Mouse (Mus musculus) kidney, adult 2 months (tissue): ENCODE measurements around the gene Nbeal2. TPM values are rescaled to one million over a fixed set of nuclear protein-coding genes. Genes with fewer than 3 reads are reported as not detected.

Experiments
- DNase-seq: peaks from one replicate; pipeline ENCODE4 v3.0.0; 2021
- H3K27ac ChIP-seq: fragments of 200-500 bp; 2 replicates; pipeline ENCODE4 v1.5.1; 2012; ENCODE audit warnings: low read depth, low read length, control low read depth, inconsistent platforms; ENCODE audit not compliant: insufficient read depth
- H3K27me3 ChIP-seq: fragments of 200-500 bp; replicated peaks from 2 replicates; pipeline ENCODE4 v1.6.1; 2012; ENCODE audit warnings: mild to moderate bottlenecking, moderate library complexity, low read length, inconsistent platforms; ENCODE audit not compliant: control insufficient read depth, insufficient read depth
- H3K36me3 ChIP-seq: fragments of 200-500 bp; 2 replicates; pipeline ENCODE4 v1.6.1; 2012; ENCODE audit warnings: mild to moderate bottlenecking, moderate library complexity, low read length, inconsistent platforms; ENCODE audit not compliant: control insufficient read depth, insufficient read depth
- H3K4me1 ChIP-seq: fragments of 200-500 bp; 2 replicates; pipeline ENCODE4 v1.6.1; 2011; ENCODE audit warnings: low read length; ENCODE audit not compliant: control insufficient read depth, insufficient read depth
- H3K4me3 ChIP-seq: fragments of 200-500 bp; 2 replicates; pipeline ENCODE4 v1.5.1; 2011; ENCODE audit warnings: mild to moderate bottlenecking, low read depth, low read length, control low read depth; ENCODE audit not compliant: insufficient read depth
- CTCF ChIP-seq: fragments of 200-500 bp; conservative IDR thresholded peaks from 2 replicates; pipeline ENCODE4 v1.5.1; 2011; ENCODE audit warnings: low read depth, mild to moderate bottlenecking, control low read depth, low read length, moderate library complexity, mixed read lengths; ENCODE audit not compliant: insufficient read depth, insufficient read length
- POLR2A ChIP-seq: fragments of 200-500 bp; IDR thresholded peaks from one replicate; pipeline ENCODE4 v1.6.1; 2011; ENCODE audit warnings: low read depth, low read length, control low read depth
- WGBS: fragments of 180-500 bp; shearing (Covaris S2); methylation state at CpG from one replicate; pipeline ENCODE4 v1.1.7; 2018; 5-methylcytosine and 5-hydroxymethylcytosine counted together
- polyA plus RNA-seq: library from polyadenylated mRNA; depleted of rRNA; stranded (reverse); fragments of >200 nt; gene quantifications from 2 replicates; pipeline ENCODE4 v1.2.3, GENCODE M21; 2012; rRNA removed

The Nbeal2 gene
- 41.6 and 49.2 TPM in 2 replicates for polyA plus RNA-seq

DNA sequence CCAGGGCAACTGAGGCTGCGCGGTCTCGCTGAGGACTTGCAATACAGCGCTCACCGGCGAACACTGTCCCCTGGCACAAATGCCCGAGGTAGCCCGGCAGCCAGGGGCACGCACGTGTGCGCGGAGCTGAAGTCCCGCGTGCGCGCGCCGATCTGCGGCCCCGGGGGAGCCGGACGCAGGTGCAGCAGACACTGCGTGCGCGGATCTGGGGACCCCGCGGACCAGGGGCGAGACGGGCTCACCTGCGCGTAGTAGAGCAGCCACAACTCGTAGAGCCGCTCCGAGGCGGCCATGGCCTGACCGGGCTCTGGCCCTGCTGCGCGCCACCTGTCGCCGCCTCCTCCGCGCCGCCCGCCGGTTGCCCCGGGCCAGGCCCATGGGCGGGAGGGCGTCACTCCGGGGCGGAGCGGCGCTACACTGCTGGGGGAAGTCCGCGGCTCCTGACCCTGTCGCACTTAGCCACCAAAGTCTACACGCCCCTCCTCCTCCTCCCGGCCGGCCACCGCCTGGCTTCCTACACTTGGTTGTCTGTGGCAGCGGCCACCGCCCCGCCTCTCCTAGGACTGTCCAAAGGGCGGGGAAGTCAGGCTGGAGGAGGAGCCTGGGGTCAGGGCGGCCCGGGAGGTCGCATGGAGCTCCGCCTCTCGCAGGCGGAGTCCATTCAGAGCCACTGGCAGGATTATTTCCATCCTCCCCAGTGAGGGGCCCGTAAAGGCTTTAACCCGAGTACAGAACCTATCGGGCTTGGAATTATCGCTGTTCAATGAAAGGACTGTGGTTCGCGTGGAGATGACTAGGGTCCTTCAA lies at the start of gene Nbeal2:
TSS of gene Nbeal2 (minus strand) at position 507 of the 807 bp plus-strand sequence.
- Histone ChIP-seq H3K27me3 (no peaks in the 10 kb centered on the region), H3K36me3 (no peaks in the 10 kb centered on the region), H3K4me1 (peaks cover 37% of the 10 kb centered on the region), H3K4me3 (peak within 1 kb of the TSS; percentile 72), H3K27ac (peak within 1 kb of the TSS; percentile 86)
- peak; percentile 99 for DNase-seq
- WGBS: under 1% methylated on average over 75 of the region's 75 CpGs
- peak; percentile 35 for TF ChIP-seq POLR2A
- 0 out of 2 replicates have a peak, but pooled peaks have one; percentile 10 for TF ChIP-seq CTCF

DNA sequence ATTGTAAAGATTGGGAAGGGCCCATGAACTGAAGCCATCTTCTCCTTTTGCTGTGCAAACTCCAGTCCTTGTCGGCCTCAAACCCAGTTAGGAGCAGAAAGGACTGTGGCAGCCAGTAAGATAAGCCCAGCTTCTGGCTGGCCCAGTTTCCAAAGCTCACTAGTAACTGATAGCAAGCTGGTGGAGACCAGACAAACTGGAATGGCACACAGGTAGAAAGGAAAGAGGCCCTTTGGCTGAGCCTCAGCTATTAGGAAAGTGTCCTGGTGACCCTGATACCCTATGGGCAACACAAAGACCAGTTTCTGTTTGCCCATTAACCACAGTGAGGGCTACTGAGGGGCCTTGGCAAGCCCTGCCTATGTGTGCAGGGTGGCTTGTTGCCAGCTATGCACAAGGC lies 48.9 kb upstream of the Nbeal2 start:
- WGBS: 79% methylated on average over 1 of the region's 1 CpGs
- no peak overlapping the region for H3K27ac ChIP-seq
- DNase-seq: no peak
- H3K36me3 ChIP-seq: no peaks in the 10 kb centered on the region
- H3K27me3 ChIP-seq: no peaks in the 10 kb centered on the region
- no peak for TF ChIP-seq POLR2A
- TF ChIP-seq CTCF: no peak
- no peak overlapping the region for H3K4me3 ChIP-seq
- H3K4me1 ChIP-seq: no peaks in the 10 kb centered on the region; the same call in 1 of the 2 replicates

DNA sequence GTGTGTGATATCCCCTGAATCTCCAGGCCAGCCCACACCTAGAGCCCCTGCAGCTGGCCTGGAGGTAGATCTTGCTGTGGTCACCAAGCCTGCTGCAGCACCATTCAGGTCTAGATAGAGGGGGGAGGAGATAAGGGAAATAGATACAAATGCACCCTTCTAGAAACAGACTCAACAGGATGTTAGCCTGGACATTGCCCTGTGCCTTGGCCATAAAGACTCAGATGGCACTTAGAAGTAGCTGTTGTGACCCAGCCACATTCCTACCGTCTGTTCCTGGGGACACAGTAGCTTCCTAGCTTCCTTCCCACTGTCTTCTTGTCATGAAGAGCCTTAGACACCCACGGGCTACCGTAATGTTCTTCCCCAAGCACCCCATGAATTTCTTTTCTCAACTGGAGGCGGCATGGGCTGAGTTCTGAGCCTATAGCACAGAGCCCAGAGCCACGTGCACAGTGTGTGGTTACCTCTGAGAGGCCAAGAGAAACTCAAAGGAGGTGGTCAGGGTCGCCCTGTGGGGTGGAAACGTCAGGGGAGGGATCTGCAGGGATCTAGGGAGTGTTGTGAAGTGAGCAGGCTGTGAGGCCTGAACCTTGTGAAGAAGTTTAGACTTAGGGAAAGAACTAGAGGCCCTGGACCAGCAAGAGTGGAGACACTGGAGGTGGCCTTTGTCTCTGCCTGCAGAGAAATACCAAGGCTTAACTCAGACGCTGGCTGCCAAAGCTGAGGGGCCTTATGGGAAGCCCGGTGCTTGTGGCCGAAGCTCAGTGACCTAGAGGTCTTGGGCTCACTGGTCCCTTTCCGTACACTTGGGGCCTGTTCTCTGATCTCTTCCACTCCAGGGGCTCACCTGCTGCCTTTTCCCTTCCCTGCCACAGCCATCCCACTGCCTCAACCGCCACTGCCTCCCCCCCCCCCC lies 47.4 kb upstream of the Nbeal2 start:
- Histone ChIP-seq H3K4me1 (no peaks in the 10 kb centered on the region; the same call in 1 of the 2 replicates), H3K27ac (no peak overlapping the region), H3K27me3 (no peaks in the 10 kb centered on the region), H3K4me3 (no peak overlapping the region), H3K36me3 (no peaks in the 10 kb centered on the region)
- DNase-seq: peak; percentile 68
- 69% methylated on average over 12 of the region's 12 CpGs for WGBS
- TF ChIP-seq CTCF: no peak
- no peak for TF ChIP-seq POLR2A

DNA sequence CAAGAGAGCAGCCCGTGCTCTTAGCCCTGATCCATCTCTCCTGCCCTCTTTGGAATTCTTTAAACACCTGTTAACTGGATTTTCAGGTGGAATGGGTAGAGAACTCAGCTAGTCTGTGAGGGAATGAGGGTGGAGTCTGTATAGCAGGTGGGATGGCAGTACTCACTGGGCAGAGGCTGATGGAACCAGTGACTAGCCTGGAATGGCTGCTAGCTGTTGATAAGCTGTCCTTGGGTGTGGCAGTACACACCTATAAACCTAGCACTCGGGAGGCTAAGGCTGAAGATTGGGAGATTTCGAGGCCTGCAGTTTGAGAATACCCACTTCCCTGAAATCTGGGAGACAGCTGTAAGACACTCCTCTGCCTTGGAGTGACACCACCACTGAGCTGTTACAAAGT lies 45.6 kb upstream of the Nbeal2 start:
- H3K27ac ChIP-seq: no peak overlapping the region
- WGBS: 95% methylated on average over 3 of the region's 3 CpGs
- no peak for DNase-seq
- H3K27me3 ChIP-seq: no peaks in the 10 kb centered on the region
- no peak overlapping the region for H3K4me3 ChIP-seq
- peaks cover 12% of the 10 kb centered on the region for H3K4me1 ChIP-seq
- H3K36me3 ChIP-seq: no peaks in the 10 kb centered on the region
- no peak for TF ChIP-seq CTCF

DNA sequence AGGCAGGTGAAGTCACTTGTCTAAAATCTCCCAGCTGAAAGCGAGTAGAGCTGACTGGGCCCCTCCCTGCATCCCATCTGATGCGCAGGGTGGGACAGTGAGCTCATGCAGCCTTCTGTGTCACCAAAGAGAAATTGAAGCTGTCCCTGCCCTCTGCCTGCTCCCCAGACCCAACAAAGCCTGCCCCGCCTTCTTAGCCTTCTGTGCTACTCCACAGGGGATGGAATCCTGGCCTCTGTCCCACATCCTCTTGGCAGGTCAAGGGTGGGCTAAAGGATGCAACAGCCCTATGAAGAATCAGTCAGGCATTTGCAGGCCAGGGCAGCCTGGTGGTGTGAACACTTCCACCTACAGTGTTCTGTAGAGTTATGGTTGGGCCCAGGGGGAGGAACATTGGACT lies 43.5 kb upstream of the Nbeal2 start:
- WGBS: 77% methylated on average over 3 of the region's 3 CpGs
- H3K4me3 ChIP-seq: no peak overlapping the region
- TF ChIP-seq CTCF (no peak), POLR2A (no peak)
- no peak for DNase-seq
- H3K27me3 ChIP-seq: no peaks in the 10 kb centered on the region
- H3K4me1 ChIP-seq: peaks cover 20% of the 10 kb centered on the region
- H3K27ac ChIP-seq: no peak overlapping the region
- H3K36me3 ChIP-seq: no peaks in the 10 kb centered on the region

DNA sequence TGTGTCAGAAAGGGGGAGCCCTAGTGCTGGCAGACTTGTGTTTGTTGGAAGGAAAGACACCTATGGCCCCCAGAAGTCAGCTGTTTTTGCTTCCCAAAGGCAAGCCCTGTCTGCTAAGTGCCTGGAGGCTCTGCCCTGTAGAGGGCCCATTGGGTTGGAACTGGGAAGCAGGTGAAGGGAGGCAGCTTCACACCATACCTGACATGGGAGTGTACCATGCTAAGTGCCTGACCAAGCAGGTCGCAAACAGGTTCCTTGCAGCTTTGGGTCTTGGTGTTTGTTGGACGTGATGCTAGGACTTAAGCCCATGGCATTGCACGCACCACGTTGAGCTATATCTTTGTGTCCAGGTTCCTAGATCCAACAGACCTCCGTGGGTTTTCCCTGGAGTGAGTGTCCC lies 42.5 kb upstream of the Nbeal2 start:
- Histone ChIP-seq H3K36me3 (no peaks in the 10 kb centered on the region), H3K4me1 (peaks cover 25% of the 10 kb centered on the region), H3K4me3 (no peak overlapping the region), H3K27ac (no peak overlapping the region), H3K27me3 (no peaks in the 10 kb centered on the region)
- WGBS: 94% methylated on average over 5 of the region's 5 CpGs
- TF ChIP-seq POLR2A: no peak
- no peak for TF ChIP-seq CTCF
- no peak for DNase-seq

DNA sequence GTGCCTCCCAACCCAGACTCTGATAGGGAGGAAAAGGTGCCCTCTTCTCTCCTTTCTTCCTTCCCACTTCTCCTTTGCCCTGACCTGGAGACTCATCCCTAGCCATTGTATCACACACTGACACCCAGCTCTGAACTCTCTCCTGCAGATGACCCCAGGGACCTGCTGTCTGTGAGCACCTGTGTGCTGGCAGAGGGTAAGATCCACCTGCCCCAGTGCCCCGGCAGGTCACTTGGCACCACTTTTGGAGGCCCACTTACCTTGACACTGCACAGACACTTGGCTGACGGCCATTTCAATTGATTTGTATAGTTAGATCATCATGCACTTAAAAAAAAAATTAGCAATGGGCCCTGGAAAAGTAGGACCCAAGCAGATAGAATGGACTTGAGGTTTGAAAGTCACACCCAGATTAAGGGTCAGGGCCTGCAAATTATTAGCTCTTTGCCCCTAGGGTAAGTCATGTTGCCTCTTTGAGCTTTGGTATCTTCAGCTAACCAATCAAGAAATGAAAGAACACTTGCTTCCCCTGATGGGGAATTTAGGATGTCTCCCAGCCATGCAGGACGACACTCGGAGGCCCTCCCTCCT lies 41.3 kb upstream of the Nbeal2 start:
- Histone ChIP-seq H3K4me1 (peaks cover 31% of the 10 kb centered on the region), H3K27me3 (no peaks in the 10 kb centered on the region), H3K27ac (no peak overlapping the region), H3K36me3 (no peaks in the 10 kb centered on the region), H3K4me3 (no peak overlapping the region)
- TF ChIP-seq POLR2A: no peak
- no peak for TF ChIP-seq CTCF
- DNase-seq: peak; percentile 54
- 63% methylated on average over 4 of the region's 4 CpGs for WGBS
